Mouse (Mus musculus) forebrain, embryonic 16.5 days (tissue): ENCODE results near the gene Hist1h2ad. TPM values are rescaled to one million over a fixed set of nuclear protein-coding genes. Genes with fewer than 3 reads are reported as not detected.

Source experiments
- ATAC-seq: fragments of 200-750 bp; cut with Nextera tagmentation; 2 replicates; pipeline ENCODE4 v1.8.0; 2017; ENCODE audit warnings: mild to moderate bottlenecking, moderate library complexity
- H3K27ac ChIP-seq: fragments of 300-500 bp; sonication (generic); 2 replicates; pipeline ENCODE4 v1.5.1; 2014; ENCODE audit warnings: low read length, control low read depth
- H3K27me3 ChIP-seq: fragments of 300-500 bp; sonication (generic); replicated peaks from 2 replicates; pipeline ENCODE4 v1.6.1; 2014; ENCODE audit warnings: low read length; ENCODE audit not compliant: control insufficient read depth, insufficient read depth
- H3K36me3 ChIP-seq: fragments of 300-500 bp; sonication (generic); 2 replicates; pipeline ENCODE4 v1.6.1; 2014; ENCODE audit not compliant: control insufficient read depth, insufficient read depth
- H3K4me1 ChIP-seq: fragments of 300-500 bp; sonication (generic); replicated peaks from 2 replicates; pipeline ENCODE4 v1.6.1; 2014; ENCODE audit warnings: low read length; ENCODE audit not compliant: control insufficient read depth, insufficient read depth
- H3K4me2 ChIP-seq: fragments of 300-500 bp; sonication (generic); 2 replicates; pipeline ENCODE4 v1.6.1; 2014; ENCODE audit warnings: mild to moderate bottlenecking, low read length, control low read depth
- H3K4me3 ChIP-seq: fragments of 300-500 bp; sonication (generic); replicated peaks from 2 replicates; pipeline ENCODE4 v1.5.1; 2014; ENCODE audit warnings: mild to moderate bottlenecking, low read length, control low read depth
- H3K9ac ChIP-seq: fragments of 300-500 bp; sonication (generic); replicated peaks from 2 replicates; pipeline ENCODE4 v1.6.1; 2014; ENCODE audit warnings: low read depth, low read length, control low read depth
- H3K9me3 ChIP-seq: fragments of 300-500 bp; sonication (generic); 2 replicates; pipeline ENCODE4 v1.6.1; 2016; ENCODE audit warnings: low read length; ENCODE audit not compliant: control insufficient read depth
- WGBS: fragments of 180-500 bp; shearing (Covaris S2); extraction: QIAGEN DNeasy Blood & Tissue Kit; methylation state at CpG from one replicate; pipeline ENCODE4 v1.1.7; 2014; 5-methylcytosine and 5-hydroxymethylcytosine counted together
- polyA plus RNA-seq: library from polyadenylated mRNA; unstranded; fragments of >200 nt; fragmentation: Nextera tagmentation; extraction: Ambion mirVana; gene quantifications from 2 replicates; pipeline ENCODE4 v1.2.1, GENCODE M21; 2015

Hist1h2ad gene
- polyA plus RNA-seq, 1 experiment from 2014 or later: 1.2 TPM

- H3K9ac ChIP-seq: no peak overlapping the region
- H3K4me3 ChIP-seq: no peak overlapping the region
- no peaks in the 10 kb centered on the region for H3K36me3 ChIP-seq
- ATAC-seq: no peak
- H3K4me1 ChIP-seq: no peaks in the 10 kb centered on the region
- H3K9me3 ChIP-seq: no peaks in the 10 kb centered on the region
- H3K4me2 ChIP-seq: no peak overlapping the region
- no peaks in the 10 kb centered on the region for H3K27me3 ChIP-seq
- no peak overlapping the region for H3K27ac ChIP-seq
- 92% methylated on average over 7 of the region's 7 CpGs for WGBS
Measured at GRCm38 (mm10) chr13:23592614-23593013, 18.4 kb downstream of the Hist1h2ad start.

GRCm38 (mm10) chr13:23593051-23593770, 19.0 kb downstream of the Hist1h2ad start:
- H3K4me1 ChIP-seq: no peaks in the 10 kb centered on the region
- no peak overlapping the region for H3K9ac ChIP-seq
- H3K27ac ChIP-seq: no peak overlapping the region
- no peak overlapping the region for H3K4me3 ChIP-seq
- no peaks in the 10 kb centered on the region for H3K9me3 ChIP-seq
- H3K36me3 ChIP-seq: no peaks in the 10 kb centered on the region
- ATAC-seq: no peak
- no peaks in the 10 kb centered on the region for H3K27me3 ChIP-seq
- WGBS: 92% methylated on average over 5 of the region's 5 CpGs
- H3K4me2 ChIP-seq: no peak overlapping the region

- no peak overlapping the region for H3K9ac ChIP-seq
- H3K36me3 ChIP-seq: no peaks in the 10 kb centered on the region
- no peaks in the 10 kb centered on the region for H3K27me3 ChIP-seq
- no peak overlapping the region for H3K4me2 ChIP-seq
- H3K4me1 ChIP-seq: no peaks in the 10 kb centered on the region
- no peak for ATAC-seq
- no peak overlapping the region for H3K4me3 ChIP-seq
- H3K27ac ChIP-seq: no peak overlapping the region
- H3K9me3 ChIP-seq: no peaks in the 10 kb centered on the region
- 85% methylated on average over 2 of the region's 2 CpGs for WGBS
Measured at GRCm38 (mm10) chr13:23595185-23595584, 21.0 kb downstream of the Hist1h2ad start.

GRCm38 (mm10) chr13:23595622-23596372, 21.6 kb downstream of the Hist1h2ad start:
- no peak overlapping the region for H3K4me3 ChIP-seq
- no peaks in the 10 kb centered on the region for H3K9me3 ChIP-seq
- no peak overlapping the region for H3K27ac ChIP-seq
- no peaks in the 10 kb centered on the region for H3K4me1 ChIP-seq
- H3K36me3 ChIP-seq: no peaks in the 10 kb centered on the region
- ATAC-seq: no peak
- H3K27me3 ChIP-seq: no peaks in the 10 kb centered on the region
- 89% methylated on average over 7 of the region's 7 CpGs for WGBS
- no peak overlapping the region for H3K4me2 ChIP-seq
- no peak overlapping the region for H3K9ac ChIP-seq

GRCm38 (mm10) chr13:23597957-23598356, 23.8 kb downstream of the Hist1h2ad start:
- Histone ChIP-seq H3K4me1 (no peaks in the 10 kb centered on the region), H3K4me2 (no peak overlapping the region), H3K9ac (no peak overlapping the region), H3K27me3 (no peaks in the 10 kb centered on the region), H3K36me3 (no peaks in the 10 kb centered on the region), H3K9me3 (no peaks in the 10 kb centered on the region), H3K4me3 (no peak overlapping the region), H3K27ac (no peak overlapping the region)
- no peak for ATAC-seq
- WGBS: 8% methylated on average over 9 of the region's 9 CpGs

- Histone ChIP-seq H3K4me3 (no peak overlapping the region), H3K27me3 (no peaks in the 10 kb centered on the region), H3K9ac (no peak overlapping the region), H3K36me3 (no peaks in the 10 kb centered on the region), H3K4me2 (no peak overlapping the region), H3K9me3 (no peaks in the 10 kb centered on the region), H3K27ac (no peak overlapping the region), H3K4me1 (no peaks in the 10 kb centered on the region)
- ATAC-seq: no peak
- 86% methylated on average over 7 of the region's 7 CpGs for WGBS
Measured at GRCm38 (mm10) chr13:23603182-23603699, 29.1 kb downstream of the Hist1h2ad start.

- WGBS: 91% methylated on average over 3 of the region's 3 CpGs
- Histone ChIP-seq H3K9me3 (no peaks in the 10 kb centered on the region), H3K9ac (no peak overlapping the region), H3K4me2 (no peak overlapping the region), H3K4me1 (no peaks in the 10 kb centered on the region), H3K27ac (no peak overlapping the region), H3K36me3 (no peaks in the 10 kb centered on the region), H3K27me3 (no peaks in the 10 kb centered on the region), H3K4me3 (no peak overlapping the region)
- ATAC-seq: no peak
Measured at GRCm38 (mm10) chr13:23604452-23604851, 30.3 kb downstream of the Hist1h2ad start.

GRCm38 (mm10) chr13:23605052-23605451, 30.9 kb downstream of the Hist1h2ad start:
- no peaks in the 10 kb centered on the region for H3K9me3 ChIP-seq
- H3K4me2 ChIP-seq: no peak overlapping the region
- no peak for ATAC-seq
- no peak overlapping the region for H3K9ac ChIP-seq
- WGBS: 86% methylated on average over 3 of the region's 3 CpGs
- H3K27ac ChIP-seq: no peak overlapping the region
- H3K27me3 ChIP-seq: no peaks in the 10 kb centered on the region
- no peaks in the 10 kb centered on the region for H3K4me1 ChIP-seq
- no peak overlapping the region for H3K4me3 ChIP-seq
- H3K36me3 ChIP-seq: no peaks in the 10 kb centered on the region

GRCm38 (mm10) chr13:23609209-23609608, 35.0 kb downstream of the Hist1h2ad start:
- H3K36me3 ChIP-seq: no peaks in the 10 kb centered on the region
- no peak overlapping the region for H3K9ac ChIP-seq
- no peak overlapping the region for H3K4me2 ChIP-seq
- no peak overlapping the region for H3K4me3 ChIP-seq
- no peak for ATAC-seq
- no peaks in the 10 kb centered on the region for H3K9me3 ChIP-seq
- H3K4me1 ChIP-seq: no peaks in the 10 kb centered on the region
- H3K27ac ChIP-seq: no peak overlapping the region
- no peaks in the 10 kb centered on the region for H3K27me3 ChIP-seq
- 90% methylated on average over 4 of the region's 4 CpGs for WGBS
